Mouse (Mus musculus) layer of hippocampus, postnatal 10 days (tissue): Measurements from ENCODE around the gene Pola2. TPM values are rescaled to one million over a fixed set of nuclear protein-coding genes. Genes with fewer than 3 reads are reported as not detected.
A peak's percentile ranks its signal among the peaks of the same experiment; 100 is the strongest.

Experiments used
- DNase-seq, 2 experiments: peaks; one replicate each; pipeline ENCODE4 v3.0.0; 2021; ENCODE audit warnings: low spot score in 2 of 2
- total RNA-seq, 2 experiments: library from RNA; stranded (reverse); gene quantifications; 2 replicates each; pipeline ENCODE4 v1.2.3; 2021

The Pola2 gene
- total RNA-seq, 2 experiments from 2014 or later, result 10.0 to 10.1 TPM

- no peak for DNase-seq
Observed at GRCm38 (mm10) chr19:5938516-5938915, 25.5 kb downstream of the Pola2 start.

- no peak for DNase-seq
Observed at GRCm38 (mm10) chr19:5937836-5938406, 26.1 kb downstream of the Pola2 start.

DNA sequence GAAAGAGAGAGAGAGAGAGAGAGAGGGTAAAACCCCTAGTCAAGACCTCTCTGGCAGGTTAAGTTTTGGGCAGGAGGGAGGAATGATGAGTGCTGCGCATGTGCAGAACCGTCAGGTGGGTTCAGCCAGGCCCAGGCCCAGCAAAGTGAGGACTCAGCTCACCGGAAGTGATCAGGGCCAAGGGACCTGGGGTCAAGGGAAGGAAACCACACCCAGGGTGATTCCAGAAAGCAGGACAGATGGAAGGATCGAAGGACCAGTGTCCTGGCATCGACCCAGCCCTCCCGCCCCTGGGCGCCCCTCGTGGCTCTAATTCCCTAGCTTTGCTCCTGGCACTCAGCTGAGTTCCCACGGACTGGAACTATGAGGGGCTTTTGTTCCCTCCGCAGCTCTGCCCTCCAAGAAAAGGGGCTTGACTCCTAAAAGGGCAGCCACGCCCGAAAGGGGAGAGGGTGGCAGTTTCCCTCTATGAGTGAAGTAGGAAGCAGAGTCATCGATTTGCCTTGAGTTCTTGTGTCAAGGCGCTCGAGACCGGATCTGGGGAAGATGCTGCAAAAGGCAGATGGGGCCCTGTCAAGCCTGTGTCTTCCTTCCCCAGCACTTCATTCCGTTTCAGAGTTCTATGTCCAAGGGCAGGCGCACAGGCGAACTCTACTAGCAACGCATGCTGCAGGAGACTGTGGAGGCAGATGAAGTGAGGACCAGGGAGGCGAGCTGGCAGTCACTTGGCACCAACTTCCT lies 26.7 kb downstream of the Pola2 start:
- DNase-seq, result no peak

DNA sequence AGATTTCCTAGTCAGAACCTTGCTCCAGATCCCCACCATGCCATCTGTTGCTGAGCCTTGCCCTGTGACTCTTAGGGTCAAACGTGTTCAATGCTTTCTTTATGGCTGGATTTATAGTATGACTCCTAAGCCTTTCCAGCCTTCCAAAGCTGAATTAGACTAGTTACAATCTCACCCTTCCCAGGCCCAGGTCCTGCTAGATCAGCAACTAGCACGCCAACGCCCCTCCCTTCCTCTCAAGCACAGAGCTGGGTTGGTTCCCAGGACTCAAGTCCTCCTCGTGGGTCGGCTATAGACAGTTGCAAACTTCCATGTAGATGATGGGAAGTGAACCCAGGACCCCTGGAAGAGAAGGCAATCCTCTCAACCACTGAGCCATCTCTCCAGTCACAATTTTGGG lies 28.3 kb downstream of the Pola2 start:
- no peak for DNase-seq

DNA sequence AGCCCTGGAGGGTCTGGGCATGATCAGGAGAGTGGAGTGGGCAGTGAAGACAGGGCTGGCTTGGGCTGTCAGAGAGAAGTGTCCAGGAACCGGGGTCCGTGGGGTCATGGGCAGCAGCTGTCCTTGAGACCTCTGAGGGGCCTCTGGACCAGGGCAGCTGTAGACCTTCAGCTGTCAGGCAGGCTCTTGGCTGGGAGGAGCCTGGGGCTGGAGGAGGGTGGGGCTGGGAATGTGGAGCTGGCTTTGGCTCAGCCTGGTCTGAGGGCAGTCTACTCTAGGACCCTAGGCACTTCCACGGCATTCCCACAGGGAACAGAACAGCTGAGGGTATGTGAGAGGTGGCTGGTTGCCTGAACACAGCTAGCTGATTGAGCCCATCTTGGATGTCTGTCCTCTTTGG lies 28.7 kb downstream of the Pola2 start:
- no peak for DNase-seq

DNA sequence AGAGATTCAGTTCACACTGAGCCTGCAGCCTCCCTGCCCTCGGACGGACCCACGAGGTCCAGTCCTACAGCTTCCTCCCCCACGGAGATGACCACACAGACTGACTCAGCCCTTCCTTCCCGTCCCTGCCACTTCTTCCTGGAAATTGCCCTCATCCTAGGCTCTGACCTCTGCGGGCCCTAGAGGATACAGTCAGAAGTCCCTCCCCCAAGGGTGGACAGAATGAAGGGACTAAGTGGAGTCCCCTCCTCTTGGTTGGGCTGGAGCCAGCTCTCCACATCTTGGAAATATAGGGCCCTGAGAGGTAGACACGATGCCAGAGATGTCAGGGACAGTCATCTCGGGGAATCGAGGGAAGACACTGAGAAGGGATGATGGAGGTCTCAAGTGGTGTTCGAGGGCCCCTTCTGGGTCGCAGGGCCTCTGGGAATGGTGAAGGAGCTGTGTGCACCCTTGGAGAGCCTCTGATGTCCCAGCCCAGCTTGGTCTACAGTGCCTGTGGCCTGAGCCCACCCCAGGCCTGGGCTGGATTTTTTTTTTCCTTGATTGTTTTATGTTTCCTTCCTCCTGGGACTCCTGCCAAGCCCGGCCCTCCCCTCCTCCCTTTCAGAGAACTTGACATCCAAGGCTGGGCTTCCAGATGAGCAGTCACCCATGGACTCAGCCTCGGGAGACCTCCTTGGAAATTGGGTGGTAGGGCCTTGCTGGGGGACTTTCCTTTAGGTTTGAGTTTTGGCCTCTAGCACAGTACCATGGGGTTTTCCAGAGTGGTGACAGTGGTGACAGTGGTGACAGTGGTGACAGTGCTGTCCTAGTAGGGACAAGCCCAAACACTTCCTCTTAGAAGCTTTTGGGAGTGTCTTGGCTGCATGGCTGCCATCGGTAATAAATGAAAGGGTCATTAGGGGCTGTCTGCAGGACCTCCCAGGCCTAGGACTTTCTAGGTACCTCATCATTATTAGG lies 34.1 kb downstream of the Pola2 start:
- no peak for DNase-seq

- DNase-seq, result no peak
Observed at GRCm38 (mm10) chr19:5928546-5928945, 35.5 kb downstream of the Pola2 start.

- DNase-seq, result no peak
Observed at GRCm38 (mm10) chr19:5928104-5928503, 35.9 kb downstream of the Pola2 start.

GRCm38 (mm10) chr19:5927532-5927931 lies 36.5 kb downstream of the Pola2 start:
- no peak for DNase-seq

GRCm38 (mm10) chr19:5927026-5927425 lies 37.0 kb downstream of the Pola2 start:
- no peak for DNase-seq

- no peak for DNase-seq
Observed at GRCm38 (mm10) chr19:5925311-5925855, 38.6 kb downstream of the Pola2 start.

- peak; percentile 83 to 88 for DNase-seq
Observed at GRCm38 (mm10) chr19:5924713-5925093, 39.3 kb downstream of the Pola2 start, which contains the start of gene Cdc42ep2. TSS of gene Cdc42ep2 (minus strand) at chr19:5924816.

DNA sequence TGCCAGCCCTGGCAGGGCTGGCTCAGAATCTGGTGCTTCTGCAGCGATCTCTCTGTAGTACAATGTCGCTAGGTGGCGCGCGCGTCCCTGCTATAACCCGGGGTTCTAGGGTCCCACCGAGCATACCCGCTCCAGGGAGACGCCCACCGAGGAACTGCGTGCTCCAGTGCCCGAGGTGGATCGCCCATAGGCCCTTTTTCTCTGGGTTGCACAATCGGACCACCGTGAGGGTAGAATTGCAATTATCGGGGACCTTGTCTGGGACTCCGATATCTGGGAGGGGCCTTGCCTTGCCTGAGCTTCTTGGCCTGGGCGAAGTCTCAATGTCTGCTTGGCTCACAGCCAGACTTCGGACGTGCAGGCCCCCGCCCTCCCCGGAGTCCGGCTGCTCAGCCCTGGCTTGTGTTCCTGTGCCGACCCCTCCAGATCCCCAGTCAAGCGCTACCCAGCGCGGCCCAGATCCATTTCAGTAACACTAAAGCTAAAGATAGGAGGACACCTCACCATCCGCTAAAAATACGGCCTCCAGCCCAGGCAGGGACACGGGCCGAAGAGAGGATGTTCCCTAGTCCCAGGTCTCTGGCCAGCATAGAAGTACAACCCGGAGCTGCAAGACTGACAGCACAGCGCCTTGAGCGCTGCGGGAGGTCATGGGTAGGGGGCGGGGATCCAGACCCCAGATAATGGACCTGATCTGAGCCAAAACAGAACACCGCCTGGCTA lies 39.9 kb downstream of the Pola2 start:
- peak; percentile 94 to 96 for DNase-seq

DNA sequence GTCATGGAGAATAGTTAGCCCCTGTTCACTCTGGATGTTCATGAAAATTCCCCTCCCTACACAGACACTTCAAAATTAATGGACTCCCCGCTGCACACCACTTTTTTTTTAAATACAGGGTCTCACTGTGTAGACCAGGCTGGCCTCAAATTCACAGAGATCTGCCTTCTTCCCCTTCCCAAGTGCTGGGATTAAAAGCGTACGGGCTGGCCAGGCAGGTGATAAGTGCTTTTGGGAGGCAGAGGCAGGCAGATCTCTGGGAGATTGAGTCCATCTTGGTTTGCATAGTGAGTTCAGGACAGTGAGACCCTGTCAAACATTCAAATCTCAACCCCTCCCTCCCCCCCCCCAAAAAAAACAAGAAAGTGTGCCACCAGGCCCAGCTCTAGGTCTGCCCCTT lies 41.0 kb downstream of the Pola2 start:
- DNase-seq, result no peak

- no peak for DNase-seq
Observed at GRCm38 (mm10) chr19:5922119-5922942, 41.7 kb downstream of the Pola2 start.

DNA sequence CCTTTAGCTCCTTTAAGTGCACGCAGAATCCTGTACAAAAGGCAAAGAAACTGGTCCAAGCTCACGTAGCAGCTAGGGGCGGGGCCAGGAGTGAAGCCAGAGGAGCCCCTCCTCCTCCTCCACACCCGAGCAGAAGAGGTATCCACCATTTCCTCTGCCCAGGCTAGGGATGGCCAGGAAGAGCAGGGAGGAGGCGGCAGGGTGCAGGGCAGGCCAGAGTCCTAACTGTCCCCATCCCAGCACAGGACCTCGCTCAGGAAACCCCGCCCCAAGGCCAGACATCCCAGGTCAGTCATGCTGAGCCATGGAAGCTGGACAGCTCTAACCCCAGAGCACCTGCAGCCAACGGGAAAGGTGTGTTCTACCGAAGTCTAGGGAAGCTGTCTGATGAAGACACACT lies 42.3 kb downstream of the Pola2 start:
- no peak for DNase-seq

DNA sequence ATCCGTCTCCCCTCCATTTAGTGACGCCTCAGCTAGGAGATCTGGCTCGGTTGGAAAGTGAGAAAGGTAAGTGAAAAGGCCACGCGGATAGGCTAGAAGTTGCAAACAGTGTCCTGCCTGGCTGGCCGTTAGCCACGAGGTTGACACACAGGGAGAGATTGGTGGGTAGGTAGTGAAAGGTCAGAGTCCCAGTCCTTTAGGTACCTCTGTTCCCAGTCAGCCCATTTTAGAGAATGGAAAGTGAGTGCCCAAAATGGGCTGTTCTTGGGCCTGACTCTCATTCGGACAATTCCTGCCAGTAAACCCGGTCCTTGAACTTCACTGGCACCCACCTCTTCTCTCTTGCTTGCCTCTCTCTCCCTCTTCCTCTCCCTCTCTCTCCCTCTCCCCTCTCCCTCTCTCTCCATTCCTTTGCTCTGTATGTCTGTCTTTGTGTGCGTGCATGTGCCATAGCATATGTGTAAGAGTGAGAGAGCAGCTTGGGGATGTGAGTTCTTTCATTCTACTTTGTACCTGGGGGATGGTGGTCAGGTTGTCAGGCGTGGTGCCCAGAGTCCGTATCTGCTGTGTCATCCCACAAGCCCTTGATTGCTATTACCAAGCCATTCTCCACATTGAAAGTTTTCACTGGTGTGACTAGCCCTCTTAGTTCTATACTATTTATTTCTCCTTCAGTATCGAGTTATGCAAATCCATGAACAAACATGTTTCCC lies 50.8 kb downstream of the Pola2 start, which contains the start of gene Dpf2:
Gene Dpf2 (minus strand): TSS at position 4 of the 713 bp plus-strand sequence.
- DNase-seq, result no peak

DNA sequence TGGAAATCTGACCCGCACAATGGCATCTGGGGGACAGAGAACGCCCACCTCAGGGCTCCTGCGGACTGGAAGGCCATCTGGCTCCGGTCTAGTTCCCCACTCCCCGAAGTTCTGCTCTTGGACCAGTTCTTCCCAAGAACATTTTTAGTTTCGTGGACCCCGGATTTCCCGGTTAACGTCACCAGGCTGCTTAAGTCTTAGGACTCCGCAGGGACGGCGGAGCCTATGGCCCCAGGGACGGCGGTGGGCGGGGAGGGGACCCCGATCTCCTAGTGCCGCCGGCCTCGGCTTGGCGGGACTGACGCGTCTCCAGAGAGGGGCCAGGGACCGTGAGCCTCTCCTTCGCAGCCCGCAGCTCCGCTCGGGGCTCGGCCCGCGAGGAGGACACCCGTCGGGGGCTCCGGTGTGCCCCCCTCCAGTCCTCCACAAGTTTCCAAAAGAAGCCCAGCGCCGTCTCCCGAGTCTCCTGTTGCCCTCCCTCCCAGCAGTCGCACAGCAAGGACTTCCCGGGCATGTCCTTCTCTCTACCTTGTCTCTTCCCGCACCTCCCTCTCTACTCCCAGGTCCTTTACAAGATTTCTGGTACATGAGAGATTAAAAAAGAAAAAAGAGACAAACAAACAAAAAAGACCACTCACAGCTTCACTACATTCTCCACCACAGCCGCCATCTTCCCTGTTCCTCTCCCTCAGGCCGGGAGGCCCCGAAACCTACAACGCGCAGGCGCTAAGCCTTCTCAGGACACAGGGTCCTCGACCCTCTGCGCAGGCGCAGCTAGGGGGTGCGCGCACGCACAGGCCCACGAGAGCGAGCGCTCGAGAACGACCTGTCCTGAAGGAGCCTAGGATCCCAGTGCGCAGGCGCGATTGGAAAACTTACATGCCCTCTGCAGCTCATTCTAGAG lies 51.6 kb downstream of the Pola2 start:
- DNase-seq, result peak; percentile 98 to 99
